Mouse (Mus musculus): Measurements from ENCODE around the gene Fabp2.
"Not testable (repeated sequence)": the region's sequence is repeated elsewhere in the genome, so short reads cannot be mapped to it uniquely, and the experiment has no call there.

Fabp2 gene

GRCm38 (mm10) chr3:122920572-122921435, 25.9 kb downstream of the Fabp2 start:
- DNase-seq (ENCODE audit: low read depth, low spot score) = no peak

GRCm38 (mm10) chr3:122921676-122922527, 27.0 kb downstream of the Fabp2 start:
- no peak for DNase-seq (ENCODE audit: low read depth, low spot score)

GRCm38 (mm10) chr3:122923147-122923546, 28.3 kb downstream of the Fabp2 start:
- no peak for DNase-seq (ENCODE audit: low read depth, low spot score)

- peak; percentile 88 for DNase-seq (ENCODE audit: low read depth, low spot score)
These were observed 29.4 kb downstream of the Fabp2 start, which contains the start of gene 1810037I17Rik for GRCm38 (mm10) chr3:122924009-122924914. Gene 1810037I17Rik (plus strand): TSS chr3:122924203.

- DNase-seq (ENCODE audit: low read depth, low spot score) = no peak
These were observed 34.9 kb downstream of the Fabp2 start for GRCm38 (mm10) chr3:122929723-122930122.

GRCm38 (mm10) chr3:122932466-122932865, 37.6 kb downstream of the Fabp2 start:
- no peak for DNase-seq (ENCODE audit: low read depth, low spot score)

- DNase-seq (ENCODE audit: low read depth, low spot score) = not testable (repeated sequence)
These were observed 42.3 kb downstream of the Fabp2 start for GRCm38 (mm10) chr3:122937176-122937575.

- DNase-seq (ENCODE audit: low read depth, low spot score) = peak; percentile 22
These were observed 44.3 kb downstream of the Fabp2 start for GRCm38 (mm10) chr3:122939215-122939614.

- DNase-seq (ENCODE audit: low read depth, low spot score) = no peak
These were observed 48.6 kb downstream of the Fabp2 start for GRCm38 (mm10) chr3:122943387-122943890.
